Comparison of ENCODE assay signal across 29 mouse cellular contexts in genomic region chr13:3765781-3766180, GRCm38 (mm10). TPM values are rescaled to one million over a fixed set of nuclear protein-coding genes. Genes with fewer than 3 reads are reported as not detected.
DNase-seq lines count a peak whose midpoint lies in the region; ATAC-seq and TF ChIP-seq lines count a peak whose summit lies in the region.
"Had no signal": no experiment of that assay in that cellular context is flagged by ENCODE, and none has a peak within 500 bp of the region (broad histone marks: within the 10 kb centered on the region; RNA-seq: fewer than 3 reads in every experiment).

No protein-coding gene starts in this region.

- no peak overlapping the region for H3K4me2 ChIP-seq in stomach, embryonic 16.5 days (ENCODE audit: low read depth, low read length)
- H3K4me2 ChIP-seq in stomach, postnatal 0 days (replicated peaks; ENCODE audit: low read depth) = no peak overlapping the region
- H3K4me2 ChIP-seq: forebrain, embryonic 13.5 days; heart, embryonic 13.5 days; hindbrain, embryonic 14.5 days had no signal

- no peak for TF ChIP-seq CTCF in gastrocnemius, adult 2 months (IDR thresholded peaks at IDR 0.05)
- TF ChIP-seq CTCF in liver, adult 2 months (IDR thresholded peaks at IDR 0.05; ENCODE audit: low read depth, low read length) = no peak
- no peak for TF ChIP-seq CTCF in stomach, postnatal 0 days (IDR thresholded peaks at IDR 0.05; ENCODE audit: low read depth)

- H3K4me1 ChIP-seq in liver, adult 2 months (ENCODE audit: control insufficient read depth, insufficient read depth, low read length) = peaks cover 33% of the 10 kb centered on the region
- peaks cover 16% of the 10 kb centered on the region for H3K4me1 ChIP-seq in stomach, embryonic 16.5 days (ENCODE audit: control insufficient read depth, insufficient read depth, low read length)
- H3K4me1 ChIP-seq in stomach, postnatal 0 days (replicated peaks; ENCODE audit: control insufficient read depth, insufficient read depth) = peaks cover 6% of the 10 kb centered on the region

- no peak for ATAC-seq in stomach, embryonic 16.5 days (ENCODE audit: insufficient read depth, low FRiP score)
- ATAC-seq in stomach, postnatal 0 days (ENCODE audit: low FRiP score, low TSS enrichment) = no peak
- ATAC-seq: activated CD4-positive, CD25-positive, alpha-beta regulatory T cell, adult 4 months; forebrain, embryonic 13.5 days; forebrain, embryonic 16.5 days; hindbrain, postnatal 0 days; inflammation-experienced regulatory T-cells, adult 6 months had no signal

- H3K9me3 ChIP-seq in stomach, embryonic 16.5 days (replicated peaks; ENCODE audit: control insufficient read depth, low read length) = no peaks in the 10 kb centered on the region
- H3K9me3 ChIP-seq in stomach, postnatal 0 days (ENCODE audit: control insufficient read depth, low read length) = no peaks in the 10 kb centered on the region
- H3K9me3 ChIP-seq: forebrain, embryonic 10.5 days; forebrain, embryonic 13.5 days; G1E; heart, embryonic 13.5 days had no signal

- TF ChIP-seq POLR2A in liver, adult 2 months (IDR thresholded peaks at IDR 0.05; ENCODE audit: extremely low read depth, insufficient read depth, low read length) = no peak

- 71% methylated on average over 4 of the region's 4 CpGs for WGBS in liver, adult 2 months
- 60% methylated on average over 4 of the region's 4 CpGs for WGBS in stomach, embryonic 16.5 days
- WGBS in stomach, postnatal 0 days = 58% methylated on average over 4 of the region's 4 CpGs

- peak overlapping the region; percentile 0; the same call in 1 of the 2 replicates for H3K27ac ChIP-seq in gastrocnemius, adult 2 months
- 0 out of 2 replicates have a peak overlapping the region, but pooled peaks have one; percentile 40 for H3K27ac ChIP-seq in liver, adult 2 months (replicated peaks; ENCODE audit: insufficient read depth, low read depth, low read length)
- H3K27ac ChIP-seq in stomach, embryonic 16.5 days (ENCODE audit: low read length) = peak overlapping the region; percentile 34; the same call in 1 of the 2 replicates
- H3K27ac ChIP-seq in stomach, postnatal 0 days (replicated peaks) = no peak overlapping the region
- H3K27ac ChIP-seq: forebrain, embryonic 10.5 days; forebrain, embryonic 13.5 days; heart, embryonic 13.5 days; hindbrain, embryonic 14.5 days; hindbrain, postnatal 0 days had no signal

- no peaks in the 10 kb centered on the region for H3K36me3 ChIP-seq in liver, adult 2 months (ENCODE audit: control insufficient read depth, insufficient read depth, low read length)
- no peaks in the 10 kb centered on the region for H3K36me3 ChIP-seq in stomach, embryonic 16.5 days (ENCODE audit: control insufficient read depth, insufficient read depth, low read length)
- no peaks in the 10 kb centered on the region for H3K36me3 ChIP-seq in stomach, postnatal 0 days (ENCODE audit: control insufficient read depth, insufficient read depth, low read length)
- H3K36me3 ChIP-seq: forebrain, embryonic 10.5 days; G1E; heart, embryonic 13.5 days had no signal

- no peak overlapping the region for H3K4me3 ChIP-seq in gastrocnemius, adult 2 months
- no peak overlapping the region for H3K4me3 ChIP-seq in liver, adult 2 months (ENCODE audit: insufficient read depth, low read depth, low read length)
- H3K4me3 ChIP-seq in stomach, embryonic 16.5 days (replicated peaks; ENCODE audit: low read length) = no peak overlapping the region
- no peak overlapping the region for H3K4me3 ChIP-seq in stomach, postnatal 0 days (ENCODE audit: low read depth, low read length)
- H3K4me3 ChIP-seq: forebrain, embryonic 10.5 days; forebrain, embryonic 13.5 days; heart, embryonic 13.5 days had no signal

- intact Hi-C loops in gastrocnemius, adult 2 months (cut with DNase I) = no loop called here
- intact Hi-C loops in gastrocnemius, postnatal 36 days (cut with DNase I) = no loop called here

- no peak for TF ChIP-seq EP300 in stomach, postnatal 0 days (optimal IDR thresholded peaks at IDR 0.05)

- no peak overlapping the region for H3K9ac ChIP-seq in liver, adult 2 months (ENCODE audit: low read depth, low read length)
- no peak overlapping the region for H3K9ac ChIP-seq in stomach, embryonic 16.5 days (ENCODE audit: low read length)
- H3K9ac ChIP-seq in stomach, postnatal 0 days (ENCODE audit: low read length) = no peak overlapping the region
- H3K9ac ChIP-seq: forebrain, embryonic 13.5 days; heart, embryonic 13.5 days; hindbrain, embryonic 14.5 days had no signal

- DNase-seq in gastrocnemius, adult 2 months = no peak
- DNase-seq in gastrocnemius, postnatal 36 days = no peak
- no peak for DNase-seq in liver, adult 2 months (ENCODE audit: extremely low read depth, low read depth, low spot score)
- no peak for DNase-seq in liver
- DNase-seq in stomach, postnatal 0 days (ENCODE audit: low spot score) = no peak
- DNase-seq in lung, postnatal 4 days = no peak
- DNase-seq: adrenal gland, adult 8-10 months; adrenal gland, postnatal 25 days; B cell, adult 2 months; cerebellum, adult 18-20 months; cerebellum, adult 9-10 months; cerebellum, postnatal 14 days; gastrocnemius, postnatal 10 days; heart, adult 18-20 months; heart, postnatal 14 days; heart, postnatal 4 days had no signal

- H3K27me3 ChIP-seq in liver, adult 2 months (ENCODE audit: control insufficient read depth, insufficient read depth, low read length) = no peaks in the 10 kb centered on the region
- no peaks in the 10 kb centered on the region for H3K27me3 ChIP-seq in stomach, embryonic 16.5 days (ENCODE audit: control insufficient read depth, insufficient read depth, low read length)
- no peaks in the 10 kb centered on the region for H3K27me3 ChIP-seq in stomach, postnatal 0 days (ENCODE audit: control insufficient read depth, insufficient read depth, low read length)
- H3K27me3 ChIP-seq: CH12.LX; forebrain, embryonic 13.5 days; heart, embryonic 13.5 days had no signal

- no peaks in the 10 kb centered on the region for H3K79me2 ChIP-seq in liver, adult 2 months (ENCODE audit: control insufficient read depth, insufficient read depth, low read length)

RNA-seq across cellular contexts. Expression of gene Calml3, which starts 38.3 kb away (rescaled TPM):
- not detected for total RNA-seq in gastrocnemius, adult 2 months (2021)
- total RNA-seq in gastrocnemius, postnatal 36 days (2021) = not detected
- total RNA-seq in liver, adult 2 months (2014; rRNA removed) = not detected in 2 replicates
- not detected in 2 replicates for polyA plus RNA-seq in liver, adult 2 months (2012; rRNA removed)
- 25.1 and 40.9 TPM in 2 replicates for polyA plus RNA-seq in stomach, embryonic 16.5 days (2015; fragmentation: Nextera tagmentation; extraction: Ambion mirVana)
- polyA plus RNA-seq in stomach, postnatal 0 days (2015; fragmentation: Nextera tagmentation; extraction: Ambion mirVana) = 40.0 and 44.6 TPM in 2 replicates
- total RNA-seq: adrenal gland, postnatal 25 days; CH12.LX; gastrocnemius, postnatal 10 days; heart, adult 18-20 months; heart, postnatal 4 days; hindbrain, postnatal 0 days had no signal
- polyA plus RNA-seq: activated CD4-positive, CD25-positive, alpha-beta regulatory T cell, adult 4 months; forebrain, embryonic 10.5 days; forebrain, embryonic 13.5 days; forebrain, embryonic 16.5 days; frontal cortex, adult 2 months; G1E; heart, embryonic 13.5 days; hindbrain, embryonic 11.5 days; hindbrain, embryonic 14.5 days; hindbrain, postnatal 0 days; inflammation-experienced regulatory T-cells, adult 6 months had no signal
